Mouse (Mus musculus): Measurements from ENCODE around the gene Mrrf.

- TF ChIP-seq POLR2A (IDR thresholded peaks at IDR 0.05; ENCODE audit: borderline replicate concordance, extremely low read depth, low read depth, low read length), result no peak
- TF ChIP-seq CTCF (IDR thresholded peaks at IDR 0.05; ENCODE audit: insufficient read depth, low read length), result no peak
Measured at GRCm38 (mm10) chr2:36184192-36184591, 48.0 kb downstream of the Mrrf start.
